Mouse (Mus musculus) embryonic facial prominence, embryonic 10.5 days (tissue): ENCODE results near the gene Vrtn. TPM values are rescaled to one million over a fixed set of nuclear protein-coding genes. Genes with fewer than 3 reads are reported as not detected.

Source experiments
- DNase-seq: peaks from one replicate; pipeline ENCODE4 v3.0.0-alpha.2; 2017; ENCODE audit warnings: low spot score
- H3K27ac ChIP-seq: fragments of 300-500 bp; sonication (generic); replicated peaks from 2 replicates; pipeline ENCODE4 v1.5.1; 2016; ENCODE audit warnings: mild to moderate bottlenecking
- H3K27me3 ChIP-seq: fragments of 300-500 bp; sonication (generic); replicated peaks from 2 replicates; pipeline ENCODE4 v1.6.1; 2016; ENCODE audit warnings: low read depth, mild to moderate bottlenecking; ENCODE audit not compliant: poor library complexity, severe bottlenecking
- H3K36me3 ChIP-seq: fragments of 300-500 bp; sonication (generic); replicated peaks from 2 replicates; pipeline ENCODE4 v1.6.1; 2016; ENCODE audit warnings: mild to moderate bottlenecking, moderate library complexity
- H3K4me1 ChIP-seq: fragments of 300-500 bp; sonication (generic); 2 replicates; pipeline ENCODE4 v1.6.1; 2016
- H3K4me3 ChIP-seq: fragments of 300-500 bp; sonication (generic); 2 replicates; pipeline ENCODE4 v1.5.1; 2016; ENCODE audit warnings: mild to moderate bottlenecking, moderate library complexity
- H3K9me3 ChIP-seq: fragments of 300-500 bp; sonication (generic); 2 replicates; pipeline ENCODE4 v1.6.1; 2016; ENCODE audit warnings: mild to moderate bottlenecking
- WGBS: fragments of 180-500 bp; shearing (Covaris S2); methylation state at CpG from one replicate; pipeline ENCODE4 v1.1.7; 2016; 5-methylcytosine and 5-hydroxymethylcytosine counted together
- polyA plus RNA-seq: library from polyadenylated mRNA; unstranded; fragments of >200 nt; fragmentation: Nextera tagmentation; extraction: Ambion mirVana; gene quantifications from 2 replicates; pipeline ENCODE4 v1.2.1, GENCODE M21; 2016

Gene Vrtn
- polyA plus RNA-seq, 1 experiment from 2014 or later = not detected

DNA sequence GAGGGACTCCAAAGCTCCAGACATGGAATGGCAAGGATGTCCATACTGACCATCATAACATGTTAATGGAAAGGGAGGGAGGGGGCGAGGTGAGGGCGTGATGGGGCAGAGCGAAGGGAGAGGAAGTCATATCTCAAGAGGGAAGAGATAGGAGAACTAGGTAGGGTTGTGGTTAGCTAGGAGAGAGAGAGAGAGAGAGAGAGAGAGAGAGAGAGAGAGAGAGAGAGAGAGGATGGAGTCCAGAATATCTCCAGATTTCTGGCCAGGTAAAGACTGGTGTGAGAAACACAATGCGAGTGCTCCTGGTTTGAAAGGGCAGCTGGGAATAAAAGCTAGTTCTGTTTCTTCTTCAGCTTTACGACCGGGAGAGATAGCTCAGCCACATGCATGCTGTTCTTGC lies 51.3 kb downstream of the Vrtn start:
- H3K9me3 ChIP-seq = no peaks in the 10 kb centered on the region
- DNase-seq = no peak
- WGBS = 85% methylated on average over 6 of the region's 6 CpGs
- H3K36me3 ChIP-seq = no peaks in the 10 kb centered on the region
- H3K27ac ChIP-seq = no peak overlapping the region
- H3K4me1 ChIP-seq = no peaks in the 10 kb centered on the region
- H3K4me3 ChIP-seq = no peak overlapping the region
- H3K27me3 ChIP-seq = peaks cover 8% of the 10 kb centered on the region

GRCm38 (mm10) chr12:84698319-84699081 lies 57.7 kb downstream of the Vrtn start, which contains the start of gene Syndig1l:
Syndig1l (minus strand) TSS chr12:84698831.
- under 1% methylated on average over 79 of the region's 79 CpGs for WGBS
- Histone ChIP-seq H3K27ac (no peak within 1 kb of the TSS), H3K9me3 (no peaks in the 10 kb centered on the region), H3K36me3 (no peaks in the 10 kb centered on the region), H3K4me3 (peak within 1 kb of the TSS; percentile 70), H3K27me3 (peaks cover 69% of the 10 kb centered on the region), H3K4me1 (peaks cover 11% of the 10 kb centered on the region)
- peak; percentile 89 for DNase-seq

Other genes starting within 250 kb of the Vrtn start
- 8.1 and 10.0 TPM in 2 replicates for gene Entpd5, start 232.0 kb upstream of the Vrtn start, polyA plus RNA-seq
- gene Bbof1, start 231.9 kb upstream of the Vrtn start, polyA plus RNA-seq = 0.49 and 0.80 TPM in 2 replicates
- gene Rnf113a2, start 223.8 kb upstream of the Vrtn start, polyA plus RNA-seq = 23.3 and 24.6 TPM in 2 replicates
- gene Aldh6a1, start 190.0 kb upstream of the Vrtn start, polyA plus RNA-seq = 16.0 and 18.2 TPM in 2 replicates
- gene Lin52, start 189.6 kb upstream of the Vrtn start, polyA plus RNA-seq = 28.4 and 28.6 TPM in 2 replicates
- gene Vsx2, start 71.3 kb upstream of the Vrtn start, polyA plus RNA-seq = 2.8 and 3.2 TPM in 2 replicates
- gene Abcd4, start 23.6 kb upstream of the Vrtn start, polyA plus RNA-seq = 12.7 and 13.6 TPM in 2 replicates
- gene Syndig1l, start 57.8 kb downstream of the Vrtn start, polyA plus RNA-seq = not detected in 2 replicates
- gene Npc2, start 132.1 kb downstream of the Vrtn start, polyA plus RNA-seq = 62.8 and 64.4 TPM in 2 replicates
- 135 and 141 TPM in 2 replicates for gene Isca2, start 132.2 kb downstream of the Vrtn start, polyA plus RNA-seq
- 0.12 TPM in 1 of 2 replicates, not detected in the other for gene Ltbp2, start 235.5 kb downstream of the Vrtn start, polyA plus RNA-seq